Mouse (Mus musculus): ENCODE results near the gene Dop1b. TPM values are rescaled to one million over a fixed set of nuclear protein-coding genes. Genes with fewer than 3 reads are reported as not detected.

Gene Dop1b
- polyA plus RNA-seq (2017; shearing (Covaris generic)): 42.9 TPM

DNA sequence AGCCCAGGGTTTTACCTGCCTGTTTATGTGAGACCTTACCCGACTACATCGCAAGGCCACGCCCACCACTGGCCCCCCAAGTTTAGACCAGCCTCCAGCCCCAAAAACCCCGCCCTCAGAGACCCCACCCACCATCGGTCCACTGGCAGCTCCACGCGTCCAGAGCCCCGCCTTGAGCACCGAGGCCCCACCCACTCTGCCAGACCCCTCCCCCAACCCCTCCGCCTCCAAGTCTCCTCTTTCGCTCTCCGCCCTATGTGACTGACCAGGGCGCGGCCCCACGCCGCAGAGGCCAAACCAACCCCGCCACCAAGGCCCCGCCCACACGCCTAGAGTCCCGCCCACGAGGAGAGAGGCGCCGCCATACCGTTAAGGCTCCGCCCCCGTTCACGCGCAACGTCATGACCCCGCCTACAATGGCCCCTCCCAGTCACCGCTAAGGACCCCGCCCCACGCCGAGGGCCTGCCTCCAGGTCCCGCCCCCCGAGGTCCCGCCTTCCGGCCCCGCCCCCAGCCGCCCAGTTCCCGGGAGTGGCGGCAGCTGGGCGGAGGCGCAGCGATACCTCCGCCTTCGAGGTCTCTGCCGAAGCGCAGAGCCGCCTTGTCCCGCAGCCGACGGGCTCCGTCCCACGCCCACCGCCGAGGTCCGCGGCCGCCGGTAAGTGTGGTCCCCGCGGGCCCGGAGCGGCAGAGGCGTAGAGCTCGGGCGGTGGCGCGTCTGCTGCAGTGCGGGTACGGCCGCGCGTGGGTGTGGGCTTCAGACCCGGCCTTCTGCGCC lies at the start of gene Dop1b:
TSS of gene Dop1b (plus strand) at position 494 of the 778 bp plus-strand sequence.

DNA sequence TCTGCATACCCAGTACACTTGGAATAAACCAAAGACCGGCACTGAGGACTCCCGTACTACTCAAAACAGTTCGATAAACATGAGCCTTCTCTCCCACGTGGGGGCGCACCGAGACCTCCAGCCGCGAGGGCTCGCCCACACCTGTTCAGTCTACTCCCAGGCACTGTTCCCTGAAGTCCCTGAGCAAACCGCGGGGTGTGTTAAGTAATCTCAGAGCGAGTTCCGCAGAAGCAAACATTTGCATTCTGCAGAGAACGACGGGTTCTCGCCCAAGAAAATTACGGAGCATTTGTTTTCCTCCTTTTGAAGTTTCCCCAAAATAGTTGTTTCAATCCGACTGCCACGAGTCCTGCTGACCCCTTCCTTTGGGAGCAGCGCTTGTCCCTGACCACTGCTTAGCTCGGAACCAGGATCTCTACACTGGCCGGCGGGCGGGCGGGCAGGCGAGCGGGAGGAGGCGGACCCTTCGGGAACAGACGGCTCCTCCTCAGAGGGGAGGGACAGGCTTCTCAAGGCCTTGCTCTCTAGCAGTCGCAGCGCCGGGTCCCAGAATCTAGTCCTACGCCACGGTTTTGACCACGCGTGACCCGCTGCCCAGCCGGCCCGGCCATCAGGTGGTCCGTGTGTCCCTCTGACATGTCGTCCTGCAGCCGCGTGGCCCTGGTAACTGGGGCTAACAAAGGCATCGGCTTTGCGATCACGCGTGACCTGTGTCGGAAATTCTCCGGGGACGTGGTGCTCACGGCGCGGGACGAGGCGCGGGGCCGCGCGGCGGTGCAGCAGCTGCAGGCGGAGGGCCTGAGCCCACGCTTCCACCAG lies 28.8 kb upstream of the Dop1b start, which contains the start of gene Cbr3:
TSS of gene Cbr3 (plus strand) at position 527 of the 819 bp plus-strand sequence.

GRCm38 (mm10) chr16:93831627-93832395 lies 120.1 kb downstream of the Dop1b start, which contains the start of gene Morc3:
TSS of gene Morc3 (plus strand) at chr16:93832121.

Other genes with a start within 250 kb of the Dop1b start
- 40.3 TPM for gene Setd4, start 107.8 kb upstream of the Dop1b start, polyA plus RNA-seq (2017; shearing (Covaris generic))
- gene Cbr1, start 106.1 kb upstream of the Dop1b start, polyA plus RNA-seq (2017; shearing (Covaris generic)): 68.9 TPM
- gene Gm5678, start 83.8 kb upstream of the Dop1b start, polyA plus RNA-seq (2017; shearing (Covaris generic)): not detected
- gene Cbr3, start 28.7 kb upstream of the Dop1b start, polyA plus RNA-seq (2017; shearing (Covaris generic)): not detected
- gene Morc3, start 120.2 kb downstream of the Dop1b start, polyA plus RNA-seq (2017; shearing (Covaris generic)): 78.5 TPM
- gene Chaf1b, start 172.0 kb downstream of the Dop1b start, polyA plus RNA-seq (2017; shearing (Covaris generic)): 16.4 TPM